15 mouse cellular contexts compared by ENCODE assay signal in the genomic region with DNA sequence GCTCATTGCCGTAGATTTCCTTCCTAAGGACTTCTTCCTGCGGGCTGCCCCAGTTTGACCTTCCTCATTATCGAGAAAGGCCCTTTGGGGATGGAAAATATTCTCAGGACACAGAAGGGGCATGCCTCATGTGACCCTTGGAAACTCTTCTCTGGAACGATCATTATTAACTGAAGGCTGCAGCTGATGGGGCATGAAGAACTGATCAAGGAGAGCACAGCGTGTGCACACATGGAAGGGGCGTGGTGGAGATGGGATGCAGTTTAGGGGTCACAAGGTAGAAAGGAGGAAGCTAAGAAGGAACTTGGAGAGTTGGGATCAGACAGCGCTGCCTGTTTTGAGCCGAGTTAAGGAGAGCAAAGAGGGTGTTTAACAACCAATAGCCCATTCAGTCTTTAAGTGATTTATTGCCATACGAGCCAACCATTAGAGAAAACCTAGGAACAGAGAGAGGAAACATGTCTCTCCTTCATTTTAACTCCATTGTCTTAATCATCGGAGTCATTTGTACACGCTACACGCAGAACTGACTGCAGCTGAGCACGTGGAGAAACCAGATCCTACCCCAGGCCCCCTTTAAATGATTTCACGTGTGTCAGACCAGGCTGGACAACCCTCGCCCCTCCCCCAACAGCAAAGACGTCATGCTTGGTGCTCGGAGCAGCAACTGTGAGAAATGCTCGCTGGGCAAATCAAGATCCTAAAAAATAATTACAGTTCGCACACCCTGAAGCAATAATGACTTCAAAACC. TPM values are rescaled to one million over a fixed set of nuclear protein-coding genes. Genes with fewer than 3 reads are reported as not detected.
A peak's percentile ranks its signal among the peaks of the same experiment; 100 is the strongest.
DNase-seq lines count a peak whose midpoint lies in the region; ATAC-seq lines count a peak whose summit lies in the region.
"Had no signal": no experiment of that assay in that cellular context is flagged by ENCODE, and none has a peak within 500 bp of the region (broad histone marks: within the 10 kb centered on the region; RNA-seq: fewer than 3 reads in every experiment).

No protein-coding gene starts in this region.

- 57% methylated on average over 19 of the region's 19 CpGs for WGBS in hindbrain, embryonic 11.5 days
- WGBS in hindbrain, embryonic 14.5 days = 73% methylated on average over 19 of the region's 19 CpGs
- WGBS in neural tube, embryonic 13.5 days = 44% methylated on average over 19 of the region's 19 CpGs

- H3K9ac ChIP-seq in hindbrain, embryonic 11.5 days (ENCODE audit: low read depth, low read length) = no peak overlapping the region
- no peak overlapping the region for H3K9ac ChIP-seq in hindbrain, embryonic 14.5 days
- H3K9ac ChIP-seq in neural tube, embryonic 13.5 days = no peak overlapping the region
- H3K9ac ChIP-seq: forebrain, embryonic 13.5 days; hindbrain, embryonic 15.5 days had no signal

- H3K4me2 ChIP-seq in hindbrain, embryonic 11.5 days (replicated peaks; ENCODE audit: low read depth, low read length) = no peak overlapping the region
- H3K4me2 ChIP-seq in hindbrain, embryonic 14.5 days (replicated peaks) = no peak overlapping the region
- H3K4me2 ChIP-seq in neural tube, embryonic 13.5 days = 0 out of 2 replicates have a peak overlapping the region, but pooled peaks have one; percentile 1
- H3K4me2 ChIP-seq: forebrain, embryonic 13.5 days; hindbrain, embryonic 15.5 days had no signal

- no peaks in the 10 kb centered on the region for H3K4me1 ChIP-seq in hindbrain, embryonic 11.5 days (replicated peaks; ENCODE audit: control insufficient read depth, insufficient read depth, low read length)
- H3K4me1 ChIP-seq in hindbrain, embryonic 14.5 days (replicated peaks; ENCODE audit: control insufficient read depth, insufficient read depth, low read length) = no peaks in the 10 kb centered on the region
- H3K4me1 ChIP-seq in neural tube, embryonic 13.5 days (replicated peaks) = peaks cover 9% of the 10 kb centered on the region; the same call in 1 of the 2 replicates
- H3K4me1 ChIP-seq: forebrain, embryonic 13.5 days; hindbrain, embryonic 15.5 days; megakaryocyte, embryonic 14.5 days had no signal

- DNase-seq in hindbrain, embryonic 11.5 days (ENCODE audit: low spot score) = peak; percentile 44
- no peak for DNase-seq in hindbrain, embryonic 14.5 days (ENCODE audit: low spot score)
- peak; percentile 70 for DNase-seq in forelimb bud, embryonic 11.5 days (ENCODE audit: low read depth, low spot score)
- peak; percentile 46 to 75 for DNase-seq in kidney, postnatal 25 days
- no peak for DNase-seq in urinary bladder, postnatal 4 days (ENCODE audit: low spot score in 2 of 2)
- no peak for DNase-seq in lung, postnatal 10 days
- DNase-seq in urinary bladder, adult 2 months (ENCODE audit: low spot score) = no peak
- DNase-seq: cerebellum, postnatal 25 days; gastrocnemius, postnatal 25 days; layer of hippocampus, postnatal 36 days; lung, adult 2 months had no signal

- H3K9me3 ChIP-seq in hindbrain, embryonic 11.5 days (ENCODE audit: control insufficient read depth, low read length) = no peaks in the 10 kb centered on the region
- no peaks in the 10 kb centered on the region for H3K9me3 ChIP-seq in hindbrain, embryonic 14.5 days (ENCODE audit: control insufficient read depth, low read length)
- no peaks in the 10 kb centered on the region for H3K9me3 ChIP-seq in neural tube, embryonic 13.5 days
- H3K9me3 ChIP-seq: forebrain, embryonic 13.5 days; hindbrain, embryonic 15.5 days; megakaryocyte, embryonic 14.5 days had no signal

- no peak overlapping the region for H3K27ac ChIP-seq in hindbrain, embryonic 11.5 days (ENCODE audit: low read depth, low read length)
- H3K27ac ChIP-seq in hindbrain, embryonic 14.5 days = no peak overlapping the region
- no peak overlapping the region for H3K27ac ChIP-seq in neural tube, embryonic 13.5 days (replicated peaks)
- H3K27ac ChIP-seq: forebrain, embryonic 13.5 days; hindbrain, embryonic 15.5 days had no signal

- ATAC-seq in hindbrain, embryonic 11.5 days (ENCODE audit: low FRiP score) = no peak
- ATAC-seq in hindbrain, embryonic 14.5 days (ENCODE audit: low FRiP score) = no peak
- no peak for ATAC-seq in neural tube, embryonic 13.5 days (ENCODE audit: low read depth)
- ATAC-seq: forebrain, embryonic 13.5 days had no signal

- no peaks in the 10 kb centered on the region for H3K36me3 ChIP-seq in hindbrain, embryonic 11.5 days (ENCODE audit: control insufficient read depth, insufficient read depth, low read length)
- no peaks in the 10 kb centered on the region for H3K36me3 ChIP-seq in hindbrain, embryonic 14.5 days (replicated peaks; ENCODE audit: control insufficient read depth, insufficient read depth)
- H3K36me3 ChIP-seq in neural tube, embryonic 13.5 days = no peaks in the 10 kb centered on the region
- H3K36me3 ChIP-seq: hindbrain, embryonic 15.5 days had no signal

- no peak overlapping the region for H3K4me3 ChIP-seq in hindbrain, embryonic 11.5 days (ENCODE audit: low read depth, low read length)
- no peak overlapping the region for H3K4me3 ChIP-seq in hindbrain, embryonic 14.5 days (replicated peaks; ENCODE audit: low read length)
- H3K4me3 ChIP-seq in neural tube, embryonic 13.5 days = no peak overlapping the region
- H3K4me3 ChIP-seq: forebrain, embryonic 13.5 days; hindbrain, embryonic 15.5 days; megakaryocyte, embryonic 14.5 days had no signal

- no peaks in the 10 kb centered on the region for H3K27me3 ChIP-seq in hindbrain, embryonic 11.5 days (ENCODE audit: control insufficient read depth, insufficient read depth, low read length)
- no peaks in the 10 kb centered on the region for H3K27me3 ChIP-seq in hindbrain, embryonic 14.5 days (ENCODE audit: control insufficient read depth, insufficient read depth, low read length)
- H3K27me3 ChIP-seq in neural tube, embryonic 13.5 days = no peaks in the 10 kb centered on the region
- H3K27me3 ChIP-seq: forebrain, embryonic 13.5 days; hindbrain, embryonic 15.5 days had no signal

RNA-seq across cellular contexts. Expression of gene Ntf3, which starts 32.4 kb away (rescaled TPM):
- polyA plus RNA-seq in hindbrain, embryonic 11.5 days (2014; fragmentation: Nextera tagmentation; extraction: Ambion mirVana) = 4.5 and 5.8 TPM in 2 replicates
- 3.0 and 3.4 TPM in 2 replicates for polyA plus RNA-seq in hindbrain, embryonic 14.5 days (2014; fragmentation: Nextera tagmentation; extraction: Ambion mirVana)
- 8.3 and 9.9 TPM in 2 replicates for polyA plus RNA-seq in neural tube, embryonic 13.5 days (2015; fragmentation: Nextera tagmentation; extraction: Ambion mirVana)
- polyA plus RNA-seq in urinary bladder, adult 2 months (2012; rRNA removed) = 19.7 and 20.6 TPM in 2 replicates

Comparison
In these comparisons a context has a peak if more than half of its experiments do, and no peak if none do; other contexts are left out.
1. DNase-seq: peak in hindbrain, embryonic 11.5 days (single experiment), forelimb bud, embryonic 11.5 days (single experiment) and kidney, postnatal 25 days (2 of 2); none in hindbrain, embryonic 14.5 days (single experiment), urinary bladder, postnatal 4 days (0 of 2), lung, postnatal 10 days (single experiment) and urinary bladder, adult 2 months (single experiment).